Mouse (Mus musculus): Measurements from ENCODE around the gene A730061H03Rik. TPM values are rescaled to one million over a fixed set of nuclear protein-coding genes. Genes with fewer than 3 reads are reported as not detected.

A730061H03Rik gene
- 0.25 and 0.82 TPM in 2 replicates for polyA plus RNA-seq (2012; rRNA removed)

GRCm38 (mm10) chr14:55560202-55561073, at the start of gene A730061H03Rik:
Gene A730061H03Rik, minus strand, starts transcription at chr14:55560406.
- peak; percentile 98 for DNase-seq (ENCODE audit: low read depth, low spot score)

GRCm38 (mm10) chr14:55608339-55608738, 48.1 kb upstream of the A730061H03Rik start:
- WGBS, result 96% methylated on average over 6 of the region's 6 CpGs

More at GRCm38 (mm10) chr14:55560202-55561073, at the start of gene A730061H03Rik:
- WGBS, result under 1% methylated on average over 51 of the region's 51 CpGs

GRCm38 (mm10) chr14:55605743-55606459, 45.7 kb upstream of the A730061H03Rik start:
- WGBS, result 86% methylated on average over 16 of the region's 16 CpGs
- no peak for DNase-seq (ENCODE audit: low read depth, low spot score)

More at GRCm38 (mm10) chr14:55608339-55608738, 48.1 kb upstream of the A730061H03Rik start:
- no peak for DNase-seq (ENCODE audit: low read depth, low spot score)

GRCm38 (mm10) chr14:55604823-55605222, 44.6 kb upstream of the A730061H03Rik start:
- no peak for DNase-seq (ENCODE audit: low read depth, low spot score)
- WGBS, result 84% methylated on average over 11 of the region's 11 CpGs

- peak; percentile 91 for DNase-seq (ENCODE audit: low read depth, low spot score)
- WGBS, result 9% methylated on average over 19 of the region's 19 CpGs
Observed at GRCm38 (mm10) chr14:55603633-55604576, 43.7 kb upstream of the A730061H03Rik start.

GRCm38 (mm10) chr14:55603271-55603632, 43.0 kb upstream of the A730061H03Rik start, which contains the start of gene Irf9:
Gene Irf9, plus strand, starts transcription at chr14:55603571.
- WGBS, result 55% methylated on average over 7 of the region's 7 CpGs
- no peak for DNase-seq (ENCODE audit: low read depth, low spot score)

- 93% methylated on average over 21 of the region's 21 CpGs for WGBS
- no peak for DNase-seq (ENCODE audit: low read depth, low spot score)
Observed at GRCm38 (mm10) chr14:55598521-55599390, 38.5 kb upstream of the A730061H03Rik start.

GRCm38 (mm10) chr14:55596036-55596690, 36.0 kb upstream of the A730061H03Rik start:
- WGBS, result 89% methylated on average over 13 of the region's 13 CpGs
- no peak for DNase-seq (ENCODE audit: low read depth, low spot score)

GRCm38 (mm10) chr14:55592226-55592625, 32.0 kb upstream of the A730061H03Rik start:
- WGBS, result 1% methylated on average over 16 of the region's 16 CpGs
- DNase-seq (ENCODE audit: low read depth, low spot score), result no peak

- WGBS, result 1% methylated on average over 33 of the region's 33 CpGs
Observed at GRCm38 (mm10) chr14:55591331-55591891, 31.2 kb upstream of the A730061H03Rik start, which contains the start of gene Rnf31. Gene Rnf31, plus strand, starts transcription at chr14:55591708.

GRCm38 (mm10) chr14:55590748-55591330, 30.6 kb upstream of the A730061H03Rik start, which contains the start of gene Psme2:
Gene Psme2, minus strand, starts transcription at chr14:55591113.
- WGBS, result under 1% methylated on average over 22 of the region's 22 CpGs
- peak; percentile 97 for DNase-seq (ENCODE audit: low read depth, low spot score)

More at GRCm38 (mm10) chr14:55591331-55591891, 31.2 kb upstream of the A730061H03Rik start, which contains the start of gene Rnf31:
- DNase-seq (ENCODE audit: low read depth, low spot score), result no peak

GRCm38 (mm10) chr14:55589771-55590448, 29.7 kb upstream of the A730061H03Rik start:
- WGBS, result 53% methylated on average over 11 of the region's 11 CpGs
- DNase-seq (ENCODE audit: low read depth, low spot score), result no peak

GRCm38 (mm10) chr14:55589271-55589670, 29.1 kb upstream of the A730061H03Rik start:
- WGBS, result 93% methylated on average over 5 of the region's 5 CpGs
- DNase-seq (ENCODE audit: low read depth, low spot score), result no peak

- 89% methylated on average over 2 of the region's 2 CpGs for WGBS
Observed at GRCm38 (mm10) chr14:55586149-55586548, 25.9 kb upstream of the A730061H03Rik start.

GRCm38 (mm10) chr14:55585566-55585960, 25.4 kb upstream of the A730061H03Rik start:
- DNase-seq (ENCODE audit: low read depth, low spot score), result no peak
- 20% methylated on average over 6 of the region's 6 CpGs for WGBS

More at GRCm38 (mm10) chr14:55586149-55586548, 25.9 kb upstream of the A730061H03Rik start:
- DNase-seq (ENCODE audit: low read depth, low spot score), result no peak
